Mouse (Mus musculus) small intestine, adult 2 months (tissue): ENCODE data around the gene Tfeb. TPM values are rescaled to one million over a fixed set of nuclear protein-coding genes. Genes with fewer than 3 reads are reported as not detected.

Experiments used
- H3K27ac ChIP-seq: fragments of 200-500 bp; 2 replicates; pipeline ENCODE4 v1.5.1; 2012; ENCODE audit warnings: low read depth, low read length, control low read depth, inconsistent platforms; ENCODE audit not compliant: insufficient read depth
- H3K27me3 ChIP-seq: fragments of 200-500 bp; 2 replicates; pipeline ENCODE4 v1.6.1; 2012; ENCODE audit warnings: mild to moderate bottlenecking, moderate library complexity, low read length, inconsistent platforms; ENCODE audit not compliant: control insufficient read depth, insufficient read depth
- H3K36me3 ChIP-seq: fragments of 200-500 bp; 2 replicates; pipeline ENCODE4 v1.6.1; 2012; ENCODE audit warnings: mild to moderate bottlenecking, low read length, control low read depth, inconsistent platforms; ENCODE audit not compliant: control insufficient read depth, insufficient read depth
- H3K4me1 ChIP-seq: fragments of 200-500 bp; 2 replicates; pipeline ENCODE4 v1.6.1; 2012; ENCODE audit warnings: low read length, inconsistent platforms, mixed read lengths; ENCODE audit not compliant: control insufficient read depth, insufficient read depth, insufficient read length
- H3K4me3 ChIP-seq: fragments of 200-500 bp; 2 replicates; pipeline ENCODE4 v1.5.1; 2012; ENCODE audit warnings: low read depth, mild to moderate bottlenecking, control low read depth, inconsistent platforms, low read length, moderate library complexity
- CTCF ChIP-seq: fragments of 200-500 bp; IDR thresholded peaks from 2 replicates; pipeline ENCODE4 v1.5.1; 2012; ENCODE audit warnings: low read depth, mild to moderate bottlenecking, control low read depth, inconsistent platforms, low read length, moderate library complexity, mixed read lengths; ENCODE audit not compliant: insufficient replicate concordance, insufficient read length; ENCODE audit errors: extremely low read depth
- POLR2A ChIP-seq: fragments of 200-500 bp; IDR thresholded peaks from 2 replicates; pipeline ENCODE4 v1.6.1; 2012; ENCODE audit warnings: low read depth, mild to moderate bottlenecking, control low read depth, inconsistent platforms, low read length, moderate library complexity
- WGBS: fragments of 180-500 bp; shearing (Covaris S2); methylation state at CpG from one replicate; pipeline ENCODE4 v1.1.7; 2018; 5-methylcytosine and 5-hydroxymethylcytosine counted together
- polyA plus RNA-seq: library from polyadenylated mRNA; depleted of rRNA; stranded (reverse); fragments of >200 nt; gene quantifications from 2 replicates; pipeline ENCODE4 v1.2.3, GENCODE M21; 2012

Tfeb gene
- polyA plus RNA-seq, 1 experiment: 60.3 TPM

GRCm38 (mm10) chr17:47777141-47777540 is 40.3 kb downstream of the Tfeb start:
- no peaks in the 10 kb centered on the region for H3K27me3 ChIP-seq
- H3K36me3 ChIP-seq: no peaks in the 10 kb centered on the region
- TF ChIP-seq CTCF: no peak
- no peak for TF ChIP-seq POLR2A
- no peak overlapping the region for H3K4me3 ChIP-seq
- H3K27ac ChIP-seq: no peak overlapping the region
- H3K4me1 ChIP-seq: peaks cover 4% of the 10 kb centered on the region; the same call in 1 of the 2 replicates
- WGBS: 71% methylated on average over 2 of the region's 2 CpGs

- no peaks in the 10 kb centered on the region for H3K36me3 ChIP-seq
- H3K27ac ChIP-seq: no peak overlapping the region
- H3K27me3 ChIP-seq: no peaks in the 10 kb centered on the region
- 73% methylated on average over 10 of the region's 10 CpGs for WGBS
- TF ChIP-seq CTCF: no peak
- TF ChIP-seq POLR2A: no peak
- H3K4me1 ChIP-seq: peaks cover 4% of the 10 kb centered on the region; the same call in 1 of the 2 replicates
- H3K4me3 ChIP-seq: no peak overlapping the region
Observed at GRCm38 (mm10) chr17:47780470-47780869, 43.6 kb downstream of the Tfeb start.

GRCm38 (mm10) chr17:47782486-47782885 is 45.7 kb downstream of the Tfeb start:
- H3K27ac ChIP-seq: no peak overlapping the region
- 83% methylated on average over 3 of the region's 3 CpGs for WGBS
- peaks cover 4% of the 10 kb centered on the region; the same call in 1 of the 2 replicates for H3K4me1 ChIP-seq
- TF ChIP-seq POLR2A: no peak
- no peak for TF ChIP-seq CTCF
- H3K4me3 ChIP-seq: no peak overlapping the region
- no peaks in the 10 kb centered on the region for H3K27me3 ChIP-seq
- H3K36me3 ChIP-seq: peaks cover 8% of the 10 kb centered on the region; the same call in 1 of the 2 replicates

GRCm38 (mm10) chr17:47783445-47784223 is 46.8 kb downstream of the Tfeb start:
- H3K4me3 ChIP-seq: no peak overlapping the region
- no peak for TF ChIP-seq CTCF
- TF ChIP-seq POLR2A: no peak
- WGBS: 89% methylated on average over 8 of the region's 8 CpGs
- H3K27ac ChIP-seq: no peak overlapping the region
- H3K4me1 ChIP-seq: peaks cover 4% of the 10 kb centered on the region; the same call in 1 of the 2 replicates
- H3K36me3 ChIP-seq: peaks cover 16% of the 10 kb centered on the region; the same call in 1 of the 2 replicates
- H3K27me3 ChIP-seq: no peaks in the 10 kb centered on the region

- Histone ChIP-seq H3K4me3 (no peak overlapping the region), H3K36me3 (peaks cover 17% of the 10 kb centered on the region; the same call in 1 of the 2 replicates), H3K4me1 (peaks cover 4% of the 10 kb centered on the region; the same call in 1 of the 2 replicates), H3K27ac (no peak overlapping the region), H3K27me3 (no peaks in the 10 kb centered on the region)
- WGBS: 78% methylated on average over 6 of the region's 6 CpGs
- TF ChIP-seq CTCF (no peak), POLR2A (no peak)
Observed at GRCm38 (mm10) chr17:47784411-47784810, 47.6 kb downstream of the Tfeb start.

- H3K4me1 ChIP-seq: no peaks in the 10 kb centered on the region
- H3K36me3 ChIP-seq: peaks cover 22% of the 10 kb centered on the region; the same call in 1 of the 2 replicates
- H3K27ac ChIP-seq: no peak overlapping the region
- TF ChIP-seq POLR2A (no peak), CTCF (no peak)
- H3K27me3 ChIP-seq: no peaks in the 10 kb centered on the region
- WGBS: 90% methylated on average over 8 of the region's 8 CpGs
- no peak overlapping the region for H3K4me3 ChIP-seq
Observed at GRCm38 (mm10) chr17:47787632-47788031, 50.8 kb downstream of the Tfeb start.

GRCm38 (mm10) chr17:47788306-47788705 is 51.5 kb downstream of the Tfeb start:
- no peaks in the 10 kb centered on the region for H3K4me1 ChIP-seq
- 61% methylated on average over 4 of the region's 4 CpGs for WGBS
- H3K27me3 ChIP-seq: no peaks in the 10 kb centered on the region
- TF ChIP-seq CTCF (no peak), POLR2A (no peak)
- H3K4me3 ChIP-seq: no peak overlapping the region
- H3K36me3 ChIP-seq: peaks cover 22% of the 10 kb centered on the region; the same call in 1 of the 2 replicates
- H3K27ac ChIP-seq: no peak overlapping the region
